Mouse (Mus musculus) urinary bladder, postnatal 0 days (tissue): ENCODE results near the gene Setx. TPM values are rescaled to one million over a fixed set of nuclear protein-coding genes. Genes with fewer than 3 reads are reported as not detected.

Source experiments
- polyA plus RNA-seq: library from polyadenylated mRNA; unstranded; fragments of >200 nt; fragmentation: Nextera tagmentation; extraction: Ambion mirVana; gene quantifications from 2 replicates; pipeline ENCODE4 v1.2.1, GENCODE M21; 2015

The Setx gene
- polyA plus RNA-seq: 5.6 and 5.8 TPM in 2 replicates

DNA sequence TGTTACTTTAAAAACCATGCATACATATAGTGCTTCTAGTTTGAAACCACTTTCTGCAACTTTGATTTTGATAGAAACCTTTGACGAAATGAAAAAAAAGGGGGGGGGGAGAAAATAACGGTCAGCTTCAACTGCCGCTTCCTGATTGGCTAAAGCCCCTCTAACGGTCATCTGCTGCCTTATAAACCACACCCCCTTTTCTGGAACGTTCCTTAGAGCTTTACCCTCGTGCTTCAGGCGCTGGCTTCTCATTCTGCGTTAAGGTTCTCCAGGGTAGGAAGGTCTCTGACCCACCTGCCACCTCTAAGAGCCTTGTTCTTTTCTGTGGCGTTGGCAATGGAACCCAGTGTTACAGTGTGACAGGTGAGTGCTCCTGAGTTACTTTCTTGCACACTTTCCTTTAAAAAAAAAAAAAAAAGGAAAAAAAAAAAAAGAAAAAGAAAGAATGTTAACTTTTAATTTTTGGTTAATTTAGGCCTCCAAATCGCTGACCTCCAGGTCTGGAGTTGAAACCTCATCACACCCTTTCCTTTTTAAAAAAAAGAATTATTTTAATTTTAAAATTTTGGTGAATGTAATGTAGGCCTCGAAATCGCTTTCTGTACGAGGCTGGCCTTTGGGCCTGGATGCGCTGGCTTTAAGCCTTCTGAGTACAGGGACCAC lies at the start of gene Setx:
TSS of gene Setx (plus strand) at position 275 of the 663 bp plus-strand sequence.

Other genes with a start within 250 kb of the Setx start
- gene Barhl1, start 207.5 kb upstream of the Setx start, polyA plus RNA-seq: not detected in 2 replicates
- 0.12 and 0.16 TPM in 2 replicates for gene Cfap77, start 69.1 kb upstream of the Setx start, polyA plus RNA-seq
- 4.7 TPM in 2 replicates for gene Ttf1, start 63.9 kb upstream of the Setx start, polyA plus RNA-seq
- 0.62 and 0.89 TPM in 2 replicates for gene Ntng2, start 128.8 kb downstream of the Setx start, polyA plus RNA-seq
- 33.6 and 34.4 TPM in 2 replicates for gene Med27, start 222.6 kb downstream of the Setx start, polyA plus RNA-seq